In the genomic region with DNA sequence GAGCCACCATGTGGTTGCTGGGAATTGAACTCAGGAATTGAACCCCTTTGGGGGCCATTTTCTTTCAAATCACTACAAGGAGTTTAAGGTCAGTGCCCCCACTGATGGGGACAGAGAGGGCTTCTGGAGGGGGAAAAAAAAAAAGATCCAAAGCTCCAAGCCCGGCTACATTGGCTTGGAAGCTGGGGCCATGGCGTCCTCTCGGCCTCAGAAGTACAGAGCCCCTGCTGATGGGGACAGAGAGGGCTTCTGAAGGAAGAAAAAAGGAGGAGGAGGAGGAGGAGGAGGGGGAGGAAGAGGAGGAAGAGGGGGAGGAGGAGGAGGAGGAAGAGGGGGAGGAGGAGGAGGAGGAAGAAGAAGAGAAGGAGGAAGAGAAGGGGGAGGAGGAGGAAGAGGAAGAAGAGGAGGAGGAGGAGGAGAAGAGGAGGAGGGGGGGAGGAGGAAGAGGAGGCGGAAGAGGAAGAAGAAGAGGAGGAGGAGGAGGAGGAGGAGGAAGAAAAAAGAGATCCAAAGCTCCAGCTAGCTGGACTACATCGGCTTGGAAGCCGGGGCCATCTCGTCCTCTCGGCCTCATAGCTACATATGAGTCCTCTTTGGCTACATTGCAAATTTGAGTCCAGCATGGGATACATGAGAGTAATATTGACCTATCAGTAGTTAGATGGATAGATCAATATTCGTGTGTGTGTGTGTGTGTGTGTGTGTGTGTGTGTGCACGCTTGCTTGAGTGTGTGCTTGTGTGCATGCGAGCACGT, we compare ENCODE assay signal across 9 mouse cellular contexts. TPM values are rescaled to one million over a fixed set of nuclear protein-coding genes. Genes with fewer than 3 reads are reported as not detected.
DNase-seq lines count a peak whose midpoint lies in the region; ATAC-seq and TF ChIP-seq lines count a peak whose summit lies in the region.
"Had no signal": no experiment of that assay in that cellular context is flagged by ENCODE, and none has a peak within 500 bp of the region (broad histone marks: within the 10 kb centered on the region; RNA-seq: fewer than 3 reads in every experiment).

No protein-coding gene starts in this region.

- TF ChIP-seq EP300 in MEL (IDR thresholded peaks at IDR 0.05; ENCODE audit: low read depth in 1 of 2, low read length in 2 of 2), result no peak
- no peak for TF ChIP-seq EP300 in heart, adult 2 months (IDR thresholded peaks at IDR 0.05; ENCODE audit: insufficient read depth, low read depth, low read length)

- H3K4me1 ChIP-seq in forebrain, embryonic 11.5 days (replicated peaks; ENCODE audit: control insufficient read depth, insufficient read depth, low read length), result no peaks in the 10 kb centered on the region
- H3K4me1 ChIP-seq in forebrain, embryonic 16.5 days (replicated peaks; ENCODE audit: control insufficient read depth, insufficient read depth, low read length), result no peaks in the 10 kb centered on the region
- peaks cover 3 to 5% of the 10 kb centered on the region in 2 experiments for H3K4me1 ChIP-seq in MEL (ENCODE audit: control insufficient read depth in 1 of 2, insufficient read depth in 2 of 2, low read length in 2 of 2)
- H3K4me1 ChIP-seq in heart, adult 2 months (ENCODE audit: control insufficient read depth, insufficient read depth, low read length), result no peaks in the 10 kb centered on the region
- H3K4me1 ChIP-seq in stomach, embryonic 14.5 days (ENCODE audit: control insufficient read depth, insufficient read depth, low read length), result no peaks in the 10 kb centered on the region
- H3K4me1 ChIP-seq: limb, embryonic 15.5 days had no signal

- TF ChIP-seq POLR2A in MEL (IDR thresholded peaks at IDR 0.05; ENCODE audit: control insufficient read depth in 1 of 2, insufficient read depth in 1 of 2, low read depth in 1 of 2, low read length in 2 of 2, poor library complexity in 1 of 2), result no peak
- no peak for TF ChIP-seq POLR2A in heart, adult 2 months (IDR thresholded peaks at IDR 0.05; ENCODE audit: insufficient read depth, low read depth, low read length)

- no peak overlapping the region for H3K27ac ChIP-seq in forebrain, embryonic 11.5 days (ENCODE audit: low read depth, low read length)
- no peak overlapping the region for H3K27ac ChIP-seq in forebrain, embryonic 16.5 days (ENCODE audit: low read length)
- H3K27ac ChIP-seq in MEL (ENCODE audit: control insufficient read depth, low read depth, low read length), result no peak overlapping the region
- H3K27ac ChIP-seq in heart, adult 2 months, result no peak overlapping the region
- no peak overlapping the region for H3K27ac ChIP-seq in stomach, embryonic 14.5 days (ENCODE audit: low read length)
- H3K27ac ChIP-seq: limb, embryonic 15.5 days had no signal

- no peaks in the 10 kb centered on the region for H3K27me3 ChIP-seq in forebrain, embryonic 11.5 days (ENCODE audit: control insufficient read depth, insufficient read depth, low read length)
- H3K27me3 ChIP-seq in forebrain, embryonic 16.5 days (replicated peaks; ENCODE audit: control insufficient read depth, insufficient read depth, low read length), result no peaks in the 10 kb centered on the region
- H3K27me3 ChIP-seq in MEL (ENCODE audit: control insufficient read depth in 1 of 2, insufficient read depth in 2 of 2, low read length in 2 of 2), result no peaks in the 10 kb centered on the region
- H3K27me3 ChIP-seq in heart, adult 2 months (ENCODE audit: control insufficient read depth, insufficient read depth, low read length), result no peaks in the 10 kb centered on the region
- no peaks in the 10 kb centered on the region for H3K27me3 ChIP-seq in stomach, embryonic 14.5 days (ENCODE audit: control insufficient read depth, insufficient read depth, low read length)
- H3K27me3 ChIP-seq: limb, embryonic 15.5 days had no signal

- intact Hi-C loops in heart, adult 2 months (cut with DNase I), result no loop called here

- H3K9me3 ChIP-seq in forebrain, embryonic 11.5 days (ENCODE audit: control insufficient read depth, low read length), result no peaks in the 10 kb centered on the region
- H3K9me3 ChIP-seq in forebrain, embryonic 16.5 days (ENCODE audit: control insufficient read depth, low read length), result no peaks in the 10 kb centered on the region
- H3K9me3 ChIP-seq in MEL (replicated peaks; ENCODE audit: insufficient read depth, low read length), result no peaks in the 10 kb centered on the region
- no peaks in the 10 kb centered on the region for H3K9me3 ChIP-seq in stomach, embryonic 14.5 days (ENCODE audit: control insufficient read depth, low read depth, low read length)
- H3K9me3 ChIP-seq: limb, embryonic 15.5 days had no signal

- WGBS in forebrain, embryonic 11.5 days, result 62% methylated on average over 12 of the region's 12 CpGs
- WGBS in forebrain, embryonic 16.5 days, result 54% methylated on average over 12 of the region's 12 CpGs
- WGBS in heart, adult 2 months, result 49% methylated on average over 12 of the region's 12 CpGs
- 67% methylated on average over 12 of the region's 12 CpGs for WGBS in stomach, embryonic 14.5 days

- no peak overlapping the region for H3K4me2 ChIP-seq in forebrain, embryonic 11.5 days (ENCODE audit: low read depth, low read length, severe bottlenecking)
- no peak overlapping the region for H3K4me2 ChIP-seq in forebrain, embryonic 16.5 days (ENCODE audit: low read length)
- H3K4me2 ChIP-seq in stomach, embryonic 14.5 days (replicated peaks; ENCODE audit: low read depth, low read length), result no peak overlapping the region
- H3K4me2 ChIP-seq: limb, embryonic 15.5 days had no signal

- no peaks in the 10 kb centered on the region for H3K79me2 ChIP-seq in MEL (ENCODE audit: control insufficient read depth, insufficient read depth, low read length, poor library complexity)
- no peaks in the 10 kb centered on the region for H3K79me2 ChIP-seq in heart, adult 2 months (replicated peaks; ENCODE audit: control insufficient read depth, insufficient read depth, low read length)

- no peak for TF ChIP-seq CTCF in MEL (IDR thresholded peaks at IDR 0.05 in 2 of 3, conservative IDR thresholded peaks at IDR 0.05 in 1 of 3; ENCODE audit: control insufficient read depth in 1 of 3, insufficient read depth in 1 of 3, low read depth in 2 of 3, low read length in 3 of 3, poor library complexity in 1 of 3, severe bottlenecking in 1 of 3)
- no peak for TF ChIP-seq CTCF in heart, adult 2 months (IDR thresholded peaks at IDR 0.05)

- no peak overlapping the region for H3K9ac ChIP-seq in forebrain, embryonic 11.5 days (ENCODE audit: low read length)
- H3K9ac ChIP-seq in forebrain, embryonic 16.5 days (replicated peaks; ENCODE audit: low read depth, low read length), result no peak overlapping the region
- no peak overlapping the region for H3K9ac ChIP-seq in MEL (ENCODE audit: control insufficient read depth, low read depth, low read length, poor library complexity, severe bottlenecking)
- H3K9ac ChIP-seq in heart, adult 2 months (ENCODE audit: low read depth, low read length), result no peak overlapping the region
- no peak overlapping the region for H3K9ac ChIP-seq in stomach, embryonic 14.5 days (replicated peaks; ENCODE audit: low read depth, low read length)
- H3K9ac ChIP-seq: limb, embryonic 15.5 days had no signal

- 0 out of 2 replicates have a peak, but pooled peaks have one; percentile 67 for ATAC-seq in forebrain, embryonic 11.5 days (replicated peaks; ENCODE audit: low FRiP score)
- ATAC-seq in forebrain, embryonic 16.5 days, result no peak
- ATAC-seq in stomach, embryonic 14.5 days (ENCODE audit: insufficient number of reproducible peaks, insufficient read depth, low FRiP score, low read depth), result peak; percentile 78; the same call in 1 of the 2 replicates

- TF ChIP-seq RAD21 in MEL (IDR thresholded peaks at IDR 0.05; ENCODE audit: low read depth, low read length), result no peak

- H3K4me3 ChIP-seq in forebrain, embryonic 11.5 days (ENCODE audit: low read depth, low read length), result no peak overlapping the region
- no peak overlapping the region for H3K4me3 ChIP-seq in forebrain, embryonic 16.5 days (replicated peaks; ENCODE audit: low read length)
- no peak overlapping the region for H3K4me3 ChIP-seq in MEL (ENCODE audit: control insufficient read depth in 1 of 2, insufficient read depth in 1 of 2, low read depth in 2 of 2, low read length in 2 of 2)
- no peak overlapping the region for H3K4me3 ChIP-seq in heart, adult 2 months
- H3K4me3 ChIP-seq in stomach, embryonic 14.5 days (ENCODE audit: low read depth, low read length), result no peak overlapping the region
- H3K4me3 ChIP-seq: limb, embryonic 15.5 days had no signal

- DNase-seq in forebrain, embryonic 11.5 days (ENCODE audit: low spot score), result peak; percentile 91
- DNase-seq in MEL (ENCODE audit: low read depth, low spot score), result peak; percentile 89
- DNase-seq in cerebellum, adult 8-10 months, result peak; percentile 33
- DNase-seq in heart, adult 2 months, result peak; percentile 73 to 82
- peak; percentile 62 to 85 for DNase-seq in kidney, postnatal 36 days
- peak; percentile 82 to 87 for DNase-seq in lung, postnatal 4 days

- no peaks in the 10 kb centered on the region for H3K36me3 ChIP-seq in forebrain, embryonic 11.5 days (ENCODE audit: control insufficient read depth, insufficient read depth, low read length)
- H3K36me3 ChIP-seq in forebrain, embryonic 16.5 days (ENCODE audit: control insufficient read depth, insufficient read depth), result no peaks in the 10 kb centered on the region
- peaks cover 0 to 7% of the 10 kb centered on the region in 2 experiments; a peak in 2 of 4 replicates for H3K36me3 ChIP-seq in MEL (ENCODE audit: control insufficient read depth in 1 of 2, insufficient read depth in 2 of 2, low read length in 2 of 2)
- H3K36me3 ChIP-seq in heart, adult 2 months (ENCODE audit: control insufficient read depth, insufficient read depth, low read length), result no peaks in the 10 kb centered on the region
- H3K36me3 ChIP-seq in stomach, embryonic 14.5 days (ENCODE audit: control insufficient read depth, insufficient read depth, low read length), result no peaks in the 10 kb centered on the region
- H3K36me3 ChIP-seq: limb, embryonic 15.5 days had no signal

RNA-seq across cellular contexts. Expression of a gene that starts 15.9 kb away (rescaled TPM):
- 104 and 107 TPM in 2 replicates for polyA plus RNA-seq in forebrain, embryonic 11.5 days (2014; fragmentation: Nextera tagmentation; extraction: Ambion mirVana)
- polyA plus RNA-seq in forebrain, embryonic 16.5 days (2015; fragmentation: Nextera tagmentation; extraction: Ambion mirVana), result 75.4 and 78.4 TPM in 2 replicates
- total RNA-seq in MEL (2012; rRNA removed), result 154 and 162 TPM in 2 replicates
- polyA plus RNA-seq in MEL (2012; ENCODE audit: insufficient read depth in 1 of 2, insufficient read length in 2 of 2, low read depth in 1 of 2, low replicate concordance in 2 of 2, missing spikeins in 1 of 2), result 100 to 1,000 TPM; 121 to 172 TPM
- total RNA-seq in heart, adult 2 months (2021), result 10 to 100 TPM; 36.9 to 37.9 TPM
- 7.1 and 17.1 TPM in 2 replicates for polyA plus RNA-seq in heart, adult 2 months (2012; rRNA removed)
- polyA plus RNA-seq in stomach, embryonic 14.5 days (2014; fragmentation: Nextera tagmentation; extraction: Ambion mirVana), result 85.1 and 85.6 TPM in 2 replicates

RNA-seq across cellular contexts. Expression of a gene that starts 59.1 kb away (rescaled TPM):
- polyA plus RNA-seq in forebrain, embryonic 11.5 days (2014; fragmentation: Nextera tagmentation; extraction: Ambion mirVana), result 0.16 TPM in 1 of 2 replicates, not detected in the other
- polyA plus RNA-seq in forebrain, embryonic 16.5 days (2015; fragmentation: Nextera tagmentation; extraction: Ambion mirVana), result not detected in 2 replicates
- not detected in 2 replicates for total RNA-seq in MEL (2012; rRNA removed)
- under 1 TPM in 1 of 2 experiments, not detected in 1; 0.07 TPM for polyA plus RNA-seq in MEL (2012; ENCODE audit: insufficient read depth in 1 of 2, insufficient read length in 2 of 2, low read depth in 1 of 2, low replicate concordance in 2 of 2, missing spikeins in 1 of 2)
- not detected for total RNA-seq in heart, adult 2 months (2021)
- polyA plus RNA-seq in heart, adult 2 months (2012; rRNA removed), result not detected in 2 replicates
- not detected in 2 replicates for polyA plus RNA-seq in stomach, embryonic 14.5 days (2014; fragmentation: Nextera tagmentation; extraction: Ambion mirVana)

Comparison
In these comparisons a context has a peak if more than half of its experiments do, and no peak if none do; other contexts are left out.
1. DNase-seq: peak in every context shown above with its lines; median percentile 91 in forebrain, embryonic 11.5 days; 89 in MEL; 84 in lung, postnatal 4 days; 78 in heart, adult 2 months; 74 in kidney, postnatal 36 days; 33 in cerebellum, adult 8-10 months.